Mouse (Mus musculus) heart, embryonic 14.5 days (tissue): ENCODE results near the gene Npy4r. TPM values are rescaled to one million over a fixed set of nuclear protein-coding genes. Genes with fewer than 3 reads are reported as not detected.

ENCODE experiments used
- ATAC-seq: fragments of 200-750 bp; cut with Nextera tagmentation; 2 replicates; pipeline ENCODE4 v1.8.0; 2017; ENCODE audit warnings: low read depth, moderate TSS enrichment; ENCODE audit not compliant: insufficient number of reproducible peaks, insufficient read depth, low FRiP score
- H3K27ac ChIP-seq, 2 experiments: fragments of 200-500 bp in 1 of 2; fragments of 300-500 bp in 1 of 2; sonication (generic) in 1 of 2; replicated peaks in 1 of 2; 2 replicates each; pipeline ENCODE4 v1.5.1; 2012 to 2014; ENCODE audit warnings: low read depth in 2 of 2, low read length in 2 of 2, control low read depth in 1 of 2, mild to moderate bottlenecking in 1 of 2, mixed read lengths in 1 of 2; ENCODE audit not compliant: control insufficient read depth in 1 of 2, insufficient read depth in 1 of 2
- H3K27me3 ChIP-seq: fragments of 300-500 bp; sonication (generic); 2 replicates; pipeline ENCODE4 v1.6.1; 2014; ENCODE audit warnings: mild to moderate bottlenecking, low read length, control low read depth; ENCODE audit not compliant: control insufficient read depth, insufficient read depth
- H3K36me3 ChIP-seq: fragments of 300-500 bp; sonication (generic); 2 replicates; pipeline ENCODE4 v1.6.1; 2014; ENCODE audit warnings: mild to moderate bottlenecking, control low read depth, low read length, mixed read lengths; ENCODE audit not compliant: control insufficient read depth, insufficient read depth
- H3K4me1 ChIP-seq, 2 experiments: fragments of 200-500 bp in 1 of 2; fragments of 300-500 bp in 1 of 2; sonication (generic) in 1 of 2; 2 replicates each; pipeline ENCODE4 v1.6.1; 2012 to 2014; ENCODE audit warnings: low read length in 2 of 2, control low read depth in 1 of 2, mixed read lengths in 1 of 2; ENCODE audit not compliant: control insufficient read depth in 2 of 2, insufficient read depth in 2 of 2
- H3K4me2 ChIP-seq: fragments of 300-500 bp; sonication (generic); 2 replicates; pipeline ENCODE4 v1.6.1; 2014; ENCODE audit warnings: mild to moderate bottlenecking, low read length
- H3K4me3 ChIP-seq, 2 experiments: fragments of 200-500 bp in 1 of 2; fragments of 300-500 bp in 1 of 2; sonication (generic) in 1 of 2; 2 replicates each; pipeline ENCODE4 v1.5.1; 2012 to 2014; ENCODE audit warnings: low read length in 2 of 2, mild to moderate bottlenecking in 2 of 2, control low read depth in 1 of 2, low read depth in 1 of 2, moderate library complexity in 1 of 2; ENCODE audit not compliant: control insufficient read depth in 1 of 2, insufficient read depth in 1 of 2
- H3K9ac ChIP-seq: fragments of 300-500 bp; sonication (generic); 2 replicates; pipeline ENCODE4 v1.6.1; 2014; ENCODE audit warnings: mild to moderate bottlenecking, low read length
- H3K9me3 ChIP-seq: fragments of 300-500 bp; sonication (generic); 2 replicates; pipeline ENCODE4 v1.6.1; 2016; ENCODE audit warnings: low read length, control low read depth; ENCODE audit not compliant: control insufficient read depth
- WGBS: fragments of 180-500 bp; shearing (Covaris S2); extraction: QIAGEN DNeasy Blood & Tissue Kit; methylation state at CpG from one replicate; pipeline ENCODE4 v1.1.7; 2014; 5-methylcytosine and 5-hydroxymethylcytosine counted together
- polyA plus RNA-seq: library from polyadenylated mRNA; unstranded; fragments of >200 nt; fragmentation: Nextera tagmentation; extraction: Ambion mirVana; gene quantifications from 2 replicates; pipeline ENCODE4 v1.2.1, GENCODE M21; 2014

Npy4r gene
- 0.05 and 0.16 TPM in 2 replicates for polyA plus RNA-seq

DNA sequence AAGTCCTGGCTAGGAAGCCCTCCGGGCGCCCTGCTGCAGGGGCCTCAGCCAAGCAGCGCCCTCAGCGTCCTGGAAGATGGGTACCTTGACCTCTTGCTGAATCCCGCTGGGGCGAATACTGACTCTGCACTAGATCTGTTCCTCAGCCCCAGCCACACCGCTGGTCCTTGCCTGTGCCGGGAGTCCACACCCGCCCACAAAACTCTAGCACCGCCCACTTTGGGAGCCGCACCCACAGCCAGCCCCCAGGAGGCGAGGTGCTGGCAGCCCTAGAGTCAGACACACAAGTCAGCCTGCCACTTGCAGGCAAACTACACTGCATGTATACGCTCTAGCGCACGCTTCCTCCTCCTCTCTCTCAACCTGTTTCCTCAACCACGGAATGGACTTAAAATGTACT is at the start of gene Npy4r:
TSS of gene Npy4r (minus strand) at position 148 of the 400 bp plus-strand sequence.
- WGBS, result 12% methylated on average over 16 of the region's 16 CpGs
- no peak within 1 kb of the TSS for H3K27ac ChIP-seq
- no peaks in the 10 kb centered on the region for H3K36me3 ChIP-seq
- peaks cover 7 to 10% of the 10 kb centered on the region in 2 experiments; a peak in 3 of 4 replicates for H3K4me1 ChIP-seq
- no peak for ATAC-seq
- no peaks in the 10 kb centered on the region for H3K9me3 ChIP-seq
- H3K9ac ChIP-seq, result peak within 1 kb of the TSS; percentile 25; the same call in 1 of the 2 replicates
- H3K27me3 ChIP-seq, result 0 out of 2 replicates have a peak, but pooled peaks cover 3% of the 10 kb centered on the region
- peak within 1 kb of the TSS in 1 of 2 experiments; percentile 12; a peak in 2 of 4 replicates for H3K4me3 ChIP-seq
- H3K4me2 ChIP-seq, result peak within 1 kb of the TSS; percentile 52

DNA sequence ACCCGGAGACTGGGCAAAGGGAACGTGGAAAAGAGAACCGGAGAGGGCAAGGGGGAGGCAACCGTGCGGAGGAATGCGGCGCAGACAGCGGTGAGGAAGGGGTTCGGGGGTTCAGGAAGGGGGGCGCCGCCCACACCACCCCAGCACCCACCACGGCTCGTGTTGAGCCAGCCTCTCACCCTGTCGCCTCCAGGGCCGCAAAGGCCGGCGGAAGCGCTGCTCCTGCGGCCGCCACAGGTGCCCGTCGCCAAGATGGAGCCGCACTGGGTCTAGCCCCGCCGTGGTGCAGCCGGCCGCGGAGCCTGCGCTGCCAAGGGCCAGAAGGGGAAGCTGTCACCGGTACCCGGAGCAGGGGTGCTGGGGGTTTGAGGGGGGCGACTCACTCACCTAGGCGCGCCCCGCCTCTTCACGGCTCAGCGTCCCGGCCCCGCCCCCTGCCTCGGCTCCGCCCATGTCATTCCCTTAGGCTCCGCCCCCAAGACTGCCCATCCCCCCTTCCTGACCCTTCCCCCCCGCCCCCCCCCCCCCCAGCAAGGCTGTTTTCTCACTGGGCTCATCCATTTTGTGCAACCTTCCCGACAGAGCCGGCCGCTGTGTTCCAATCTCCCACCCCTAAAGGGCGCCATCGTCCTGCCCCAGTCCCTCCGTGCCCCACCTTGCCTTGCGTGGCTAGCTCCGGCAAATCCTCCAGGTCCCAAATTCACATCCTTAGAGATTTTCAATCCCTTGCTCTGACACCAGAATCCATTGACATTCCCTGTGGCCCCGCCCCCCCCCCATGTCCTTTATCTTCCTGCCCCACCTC is 49.1 kb upstream of the Npy4r start, which contains the start of gene Gprin2:
TSS of gene Gprin2 (minus strand) at position 423 of the 805 bp plus-strand sequence.
- ATAC-seq, result peak; percentile 32; the same call in 1 of the 2 replicates
- peak within 1 kb of the TSS; percentile 99 for H3K4me2 ChIP-seq
- no peak within 1 kb of the TSS for H3K27ac ChIP-seq
- WGBS, result 4% methylated on average over 43 of the region's 52 CpGs
- no peaks in the 10 kb centered on the region for H3K36me3 ChIP-seq
- H3K9ac ChIP-seq, result peak within 1 kb of the TSS; percentile 71
- H3K4me1 ChIP-seq, result peaks cover 1 to 5% of the 10 kb centered on the region in 2 experiments; a peak in 3 of 4 replicates
- H3K9me3 ChIP-seq, result no peaks in the 10 kb centered on the region
- peaks cover 28% of the 10 kb centered on the region for H3K27me3 ChIP-seq
- peak within 1 kb of the TSS; percentile 66 to 84 for H3K4me3 ChIP-seq

DNA sequence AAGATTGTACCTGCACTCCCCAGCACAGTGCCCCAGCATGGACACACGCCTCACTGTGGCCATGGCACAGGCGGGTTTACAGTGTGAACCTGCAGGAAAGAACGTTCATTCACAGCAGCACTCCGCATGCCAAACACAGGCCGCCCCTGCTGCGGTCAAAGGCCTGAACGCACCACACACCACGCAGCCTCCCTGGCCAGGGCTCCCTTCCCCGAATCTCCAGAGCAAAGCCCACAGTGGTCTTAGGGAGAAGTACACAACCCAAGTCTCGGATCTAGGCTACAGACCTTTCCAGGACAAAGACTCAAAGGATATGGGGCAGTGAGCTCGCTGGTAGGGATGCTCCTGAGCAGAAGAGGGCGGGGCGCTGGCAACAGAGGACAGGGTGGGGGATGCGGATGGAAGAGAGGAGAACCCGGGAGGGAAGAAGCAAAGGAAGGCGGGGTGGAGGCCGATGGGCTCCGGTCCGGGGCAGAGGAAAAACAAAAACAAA is 48.5 kb upstream of the Npy4r start:
- Histone ChIP-seq H3K4me1 (peaks cover 5 to 8% of the 10 kb centered on the region in 2 experiments; a peak in 3 of 4 replicates), H3K4me3 (peak overlapping the region; percentile 66 to 84), H3K27ac (no peak overlapping the region), H3K27me3 (peaks cover 28% of the 10 kb centered on the region), H3K9ac (peak overlapping the region; percentile 71), H3K4me2 (peak overlapping the region; percentile 99), H3K36me3 (no peaks in the 10 kb centered on the region), H3K9me3 (no peaks in the 10 kb centered on the region)
- ATAC-seq, result 0 out of 2 replicates have a peak, but pooled peaks have one; percentile 23
- 10% methylated on average over 19 of the region's 19 CpGs for WGBS

DNA sequence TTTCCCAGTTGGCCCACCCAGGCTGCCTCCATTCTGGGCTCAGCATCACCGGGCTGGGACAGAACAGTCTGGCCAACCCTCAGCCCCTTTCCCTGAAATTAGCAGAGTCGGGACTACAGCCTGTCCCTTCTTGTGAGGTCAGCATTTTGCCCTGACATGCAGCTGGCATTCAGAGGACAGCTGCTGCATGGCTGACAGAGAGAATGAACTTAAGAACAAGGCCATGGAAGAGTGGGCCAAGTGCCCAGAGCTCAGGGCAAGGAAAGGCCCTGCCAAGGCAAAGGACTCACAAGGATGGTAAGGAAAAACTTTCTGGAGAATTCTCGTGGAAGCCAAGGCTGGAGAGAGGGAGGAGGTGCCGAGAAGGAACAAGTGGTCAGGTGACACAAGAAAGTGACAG is 44.4 kb upstream of the Npy4r start:
- H3K36me3 ChIP-seq, result no peaks in the 10 kb centered on the region
- no peak overlapping the region for H3K27ac ChIP-seq
- no peak overlapping the region for H3K4me2 ChIP-seq
- peaks cover 13% of the 10 kb centered on the region for H3K27me3 ChIP-seq
- WGBS, result 55% methylated on average over 4 of the region's 4 CpGs
- ATAC-seq, result no peak
- no peaks in the 10 kb centered on the region for H3K9me3 ChIP-seq
- no peak overlapping the region for H3K9ac ChIP-seq
- H3K4me3 ChIP-seq, result no peak overlapping the region
- peaks cover 10 to 11% of the 10 kb centered on the region in 2 experiments; a peak in 3 of 4 replicates for H3K4me1 ChIP-seq

DNA sequence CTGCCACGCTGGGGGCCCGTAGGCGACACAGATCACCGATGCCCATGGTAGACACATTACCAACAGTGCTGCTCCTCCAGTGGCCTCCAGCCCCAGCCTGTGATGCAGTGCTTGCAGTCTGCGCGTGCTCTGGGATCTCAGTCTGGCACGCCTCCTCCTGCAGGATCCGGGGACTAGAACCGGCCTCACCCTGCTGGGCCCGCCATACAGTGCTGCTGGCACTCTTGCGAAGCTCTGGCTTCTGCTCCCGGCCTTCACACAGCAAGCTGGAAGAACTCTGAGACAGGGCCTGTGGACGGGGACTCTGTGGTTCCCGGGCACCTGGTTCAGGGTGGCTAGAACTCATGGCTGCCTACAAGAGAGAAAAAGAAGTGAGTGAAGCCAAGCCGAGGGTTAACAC is 43.2 kb upstream of the Npy4r start:
- H3K4me1 ChIP-seq, result peaks cover 7 to 11% of the 10 kb centered on the region in 2 experiments; a peak in 2 of 4 replicates
- no peak overlapping the region for H3K27ac ChIP-seq
- no peaks in the 10 kb centered on the region for H3K9me3 ChIP-seq
- ATAC-seq, result no peak
- H3K27me3 ChIP-seq, result peaks cover 12% of the 10 kb centered on the region
- H3K9ac ChIP-seq, result no peak overlapping the region
- no peaks in the 10 kb centered on the region for H3K36me3 ChIP-seq
- H3K4me2 ChIP-seq, result no peak overlapping the region
- 89% methylated on average over 15 of the region's 15 CpGs for WGBS
- no peak overlapping the region for H3K4me3 ChIP-seq

DNA sequence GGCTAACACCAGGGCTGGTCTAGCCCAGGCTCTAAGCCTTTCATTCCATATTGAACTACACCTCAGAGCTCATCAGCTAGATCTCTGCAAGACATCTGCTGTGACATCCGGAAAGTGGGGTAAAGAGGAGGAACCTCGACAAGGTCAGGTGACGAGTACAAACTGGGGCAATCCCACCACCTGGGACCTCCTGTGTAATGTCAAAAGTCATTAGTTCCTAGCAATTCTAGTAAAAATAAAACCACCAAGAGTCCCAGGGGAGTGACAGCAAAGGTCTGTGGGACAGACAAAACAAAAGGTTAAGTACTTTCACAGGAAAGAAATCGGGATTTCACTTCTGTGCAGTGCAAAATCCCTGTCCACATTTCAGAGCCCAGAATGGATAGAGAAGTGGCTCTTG is 41.6 kb upstream of the Npy4r start:
- Histone ChIP-seq H3K9ac (no peak overlapping the region), H3K4me2 (no peak overlapping the region), H3K36me3 (no peaks in the 10 kb centered on the region), H3K4me3 (no peak overlapping the region), H3K4me1 (peaks cover 7 to 11% of the 10 kb centered on the region in 2 experiments; a peak in 2 of 4 replicates), H3K27ac (no peak overlapping the region), H3K9me3 (no peaks in the 10 kb centered on the region), H3K27me3 (no peaks in the 10 kb centered on the region)
- no peak for ATAC-seq
- 76% methylated on average over 4 of the region's 4 CpGs for WGBS

DNA sequence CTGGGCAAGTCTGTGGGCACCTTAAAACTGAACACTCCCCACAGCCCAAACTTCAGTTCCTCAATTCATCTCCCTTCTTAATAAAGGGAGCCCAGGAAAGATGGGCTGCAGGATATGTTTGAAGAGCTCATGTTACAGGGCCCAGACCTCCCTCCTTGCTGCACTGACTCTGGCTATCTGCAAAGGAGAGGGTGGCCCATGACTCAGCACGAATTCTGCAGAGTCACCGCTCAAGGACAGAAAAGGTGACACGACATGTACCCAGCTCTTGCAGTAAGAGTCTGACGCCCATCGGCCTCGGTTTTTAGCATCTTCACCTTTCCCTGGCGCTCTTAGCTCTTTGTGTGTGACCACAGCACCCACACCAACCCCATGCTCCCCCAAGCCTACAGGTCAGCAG is 38.1 kb upstream of the Npy4r start:
- H3K4me1 ChIP-seq, result peaks cover 4 to 5% of the 10 kb centered on the region in 2 experiments; a peak in 2 of 4 replicates
- no peak overlapping the region for H3K27ac ChIP-seq
- H3K9ac ChIP-seq, result no peak overlapping the region
- H3K4me3 ChIP-seq, result no peak overlapping the region
- no peaks in the 10 kb centered on the region for H3K9me3 ChIP-seq
- no peaks in the 10 kb centered on the region for H3K36me3 ChIP-seq
- no peak overlapping the region for H3K4me2 ChIP-seq
- 49% methylated on average over 7 of the region's 7 CpGs for WGBS
- no peaks in the 10 kb centered on the region for H3K27me3 ChIP-seq
- ATAC-seq, result no peak
